Mouse (Mus musculus) embryonic facial prominence, embryonic 12.5 days (tissue): ENCODE data around the gene Edem1. TPM values are rescaled to one million over a fixed set of nuclear protein-coding genes. Genes with fewer than 3 reads are reported as not detected.

Experiments
- ATAC-seq: fragments of 200-750 bp; cut with Nextera tagmentation; 2 replicates; pipeline ENCODE4 v1.8.0; 2017; ENCODE audit not compliant: insufficient number of reproducible peaks, insufficient read depth, low FRiP score, low TSS enrichment
- H3K27ac ChIP-seq: fragments of 300-500 bp; sonication (generic); 2 replicates; pipeline ENCODE4 v1.5.1; 2016; ENCODE audit warnings: mild to moderate bottlenecking
- H3K27me3 ChIP-seq: fragments of 300-500 bp; sonication (generic); 2 replicates; pipeline ENCODE4 v1.6.1; 2016; ENCODE audit warnings: mild to moderate bottlenecking, moderate library complexity
- H3K36me3 ChIP-seq: fragments of 300-500 bp; sonication (generic); 2 replicates; pipeline ENCODE4 v1.6.1; 2016; ENCODE audit warnings: mild to moderate bottlenecking
- H3K4me1 ChIP-seq: fragments of 300-500 bp; sonication (generic); 2 replicates; pipeline ENCODE4 v1.6.1; 2016
- H3K4me2 ChIP-seq: fragments of 300-500 bp; sonication (generic); replicated peaks from 2 replicates; pipeline ENCODE4 v1.6.1; 2016; ENCODE audit warnings: mild to moderate bottlenecking, moderate library complexity
- H3K4me3 ChIP-seq: fragments of 300-500 bp; sonication (generic); 2 replicates; pipeline ENCODE4 v1.5.1; 2016; ENCODE audit warnings: mild to moderate bottlenecking
- H3K9ac ChIP-seq: fragments of 300-500 bp; sonication (generic); 2 replicates; pipeline ENCODE4 v1.6.1; 2016; ENCODE audit warnings: mild to moderate bottlenecking, moderate library complexity
- H3K9me3 ChIP-seq: fragments of 300-500 bp; sonication (generic); 2 replicates; pipeline ENCODE4 v1.6.1; 2016; ENCODE audit warnings: mild to moderate bottlenecking, moderate library complexity
- WGBS: fragments of 180-500 bp; shearing (Covaris S2); methylation state at CpG from one replicate; pipeline ENCODE4 v1.1.7; 2016; 5-methylcytosine and 5-hydroxymethylcytosine counted together
- polyA plus RNA-seq: library from polyadenylated mRNA; unstranded; fragments of >200 nt; fragmentation: Nextera tagmentation; extraction: Ambion mirVana; gene quantifications from 2 replicates; pipeline ENCODE4 v1.2.1, GENCODE M21; 2016

Gene Edem1
- polyA plus RNA-seq, 1 experiment from 2014 or later = 26.0 TPM

- Histone ChIP-seq H3K4me1 (no peaks in the 10 kb centered on the region), H3K27me3 (no peaks in the 10 kb centered on the region), H3K9ac (no peak overlapping the region), H3K9me3 (no peaks in the 10 kb centered on the region), H3K4me2 (no peak overlapping the region), H3K4me3 (no peak overlapping the region), H3K27ac (no peak overlapping the region), H3K36me3 (no peaks in the 10 kb centered on the region)
- 43% methylated on average over 1 of the region's 1 CpGs for WGBS
- no peak for ATAC-seq
These were observed 78.1 kb downstream of the Edem1 start for GRCm38 (mm10) chr6:108906539-108906938.

Other genes starting within 250 kb of the Edem1 start
- 3.1 and 3.6 TPM in 2 replicates for gene Bhlhe40, start 168.0 kb upstream of the Edem1 start, polyA plus RNA-seq
- gene Arl8b, start 45.5 kb upstream of the Edem1 start, polyA plus RNA-seq = 60.9 and 69.5 TPM in 2 replicates